Comparison of ENCODE assay signal across 7 mouse cellular contexts in genomic region chr2:113654583-113654982, GRCm38 (mm10).
DNase-seq lines count a peak whose midpoint lies in the region; ATAC-seq and TF ChIP-seq lines count a peak whose summit lies in the region.

No protein-coding gene starts in this region.

- no peak overlapping the region for H3K27ac ChIP-seq in liver, postnatal 0 days (ENCODE audit: low read depth)
- peak overlapping the region; percentile 41 for H3K27ac ChIP-seq in forebrain, embryonic 16.5 days (ENCODE audit: low read length)
- no peak overlapping the region for H3K27ac ChIP-seq in midbrain, embryonic 13.5 days
- H3K27ac ChIP-seq in embryonic facial prominence, embryonic 10.5 days (replicated peaks) = no peak overlapping the region

- no peaks in the 10 kb centered on the region for H3K9me3 ChIP-seq in liver, postnatal 0 days (ENCODE audit: low read length)
- H3K9me3 ChIP-seq in forebrain, embryonic 16.5 days (ENCODE audit: control insufficient read depth, low read length) = no peaks in the 10 kb centered on the region
- H3K9me3 ChIP-seq in midbrain, embryonic 13.5 days = no peaks in the 10 kb centered on the region
- no peaks in the 10 kb centered on the region for H3K9me3 ChIP-seq in embryonic facial prominence, embryonic 10.5 days

- no peak for TF ChIP-seq POLR2A in brain, embryonic 14.5 days (IDR thresholded peaks at IDR 0.05; ENCODE audit: borderline replicate concordance, extremely low read depth, insufficient read depth, insufficient read length, poor library complexity, severe bottlenecking)

- no peaks in the 10 kb centered on the region; the same call in 1 of the 2 replicates for H3K4me1 ChIP-seq in liver, postnatal 0 days (ENCODE audit: insufficient read depth)
- peaks cover 28% of the 10 kb centered on the region for H3K4me1 ChIP-seq in forebrain, embryonic 16.5 days (replicated peaks; ENCODE audit: control insufficient read depth, insufficient read depth, low read length)
- H3K4me1 ChIP-seq in midbrain, embryonic 13.5 days (replicated peaks) = peaks cover 23% of the 10 kb centered on the region
- H3K4me1 ChIP-seq in embryonic facial prominence, embryonic 10.5 days = peaks cover 13% of the 10 kb centered on the region

- no peak overlapping the region for H3K4me2 ChIP-seq in liver, postnatal 0 days (ENCODE audit: low read depth, low read length)
- no peak overlapping the region for H3K4me2 ChIP-seq in forebrain, embryonic 16.5 days (ENCODE audit: low read length)
- no peak overlapping the region for H3K4me2 ChIP-seq in midbrain, embryonic 13.5 days (replicated peaks)

- no peak for TF ChIP-seq CTCF in liver, postnatal 0 days (IDR thresholded peaks at IDR 0.05; ENCODE audit: low read depth)
- TF ChIP-seq CTCF in brain, embryonic 14.5 days (IDR thresholded peaks at IDR 0.05; ENCODE audit: borderline replicate concordance, extremely low read depth, insufficient read depth, insufficient read length) = no peak

- no peak overlapping the region for H3K4me3 ChIP-seq in liver, postnatal 0 days (ENCODE audit: low read depth, low read length)
- H3K4me3 ChIP-seq in forebrain, embryonic 16.5 days (replicated peaks; ENCODE audit: low read length) = no peak overlapping the region
- no peak overlapping the region for H3K4me3 ChIP-seq in midbrain, embryonic 13.5 days (replicated peaks)
- no peak overlapping the region for H3K4me3 ChIP-seq in embryonic facial prominence, embryonic 10.5 days

- H3K27me3 ChIP-seq in liver, postnatal 0 days (ENCODE audit: insufficient read depth, low read length) = no peaks in the 10 kb centered on the region
- no peaks in the 10 kb centered on the region for H3K27me3 ChIP-seq in forebrain, embryonic 16.5 days (replicated peaks; ENCODE audit: control insufficient read depth, insufficient read depth, low read length)
- H3K27me3 ChIP-seq in midbrain, embryonic 13.5 days = no peaks in the 10 kb centered on the region
- no peaks in the 10 kb centered on the region for H3K27me3 ChIP-seq in embryonic facial prominence, embryonic 10.5 days (replicated peaks; ENCODE audit: low read depth, poor library complexity, severe bottlenecking)

- ATAC-seq in liver, postnatal 0 days = peak; percentile 54; the same call in 1 of the 2 replicates
- ATAC-seq in forebrain, embryonic 16.5 days = peak; percentile 89
- ATAC-seq in midbrain, embryonic 13.5 days = peak; percentile 75

- no peak overlapping the region for H3K9ac ChIP-seq in liver, postnatal 0 days (replicated peaks)
- no peak overlapping the region for H3K9ac ChIP-seq in forebrain, embryonic 16.5 days (replicated peaks; ENCODE audit: low read depth, low read length)
- H3K9ac ChIP-seq in midbrain, embryonic 13.5 days (replicated peaks) = no peak overlapping the region

- DNase-seq in liver, postnatal 0 days = peak; percentile 18
- DNase-seq in liver = no peak
- DNase-seq in brain, embryonic 14.5 days (ENCODE audit: low read depth) = peak; percentile 88
- DNase-seq in right cerebral cortex, postnatal 14 days = no peak
- no peak for DNase-seq in embryonic facial prominence, embryonic 10.5 days (ENCODE audit: low spot score)

- TF ChIP-seq EP300 in liver, postnatal 0 days (IDR thresholded peaks at IDR 0.05; ENCODE audit: low read depth) = no peak

- H3K36me3 ChIP-seq in liver, postnatal 0 days (replicated peaks; ENCODE audit: insufficient read depth, low read length) = no peaks in the 10 kb centered on the region
- H3K36me3 ChIP-seq in forebrain, embryonic 16.5 days (ENCODE audit: control insufficient read depth, insufficient read depth) = no peaks in the 10 kb centered on the region
- no peaks in the 10 kb centered on the region for H3K36me3 ChIP-seq in midbrain, embryonic 13.5 days
- H3K36me3 ChIP-seq in embryonic facial prominence, embryonic 10.5 days (replicated peaks) = no peaks in the 10 kb centered on the region

- 58% methylated on average over 6 of the region's 6 CpGs for WGBS in liver, postnatal 0 days (ENCODE audit: insufficient replicate concordance)
- WGBS in forebrain, embryonic 16.5 days = 23% methylated on average over 6 of the region's 6 CpGs
- WGBS in midbrain, embryonic 13.5 days = 71% methylated on average over 6 of the region's 6 CpGs
- 76% methylated on average over 6 of the region's 6 CpGs for WGBS in embryonic facial prominence, embryonic 10.5 days

Comparison
In these comparisons a context has a peak if more than half of its experiments do, and no peak if none do; other contexts are left out.
1. DNase-seq: peak in liver, postnatal 0 days (single experiment) and brain, embryonic 14.5 days (single experiment); none in liver (single experiment), right cerebral cortex, postnatal 14 days (single experiment) and embryonic facial prominence, embryonic 10.5 days (single experiment).
2. Peak in every context shown above with its lines, with median percentiles within 50 percentile points of each other: ATAC-seq.